Mouse (Mus musculus): Measurements from ENCODE around the gene Nr2f1. TPM values are rescaled to one million over a fixed set of nuclear protein-coding genes. Genes with fewer than 3 reads are reported as not detected.
A peak's percentile ranks its signal among the peaks of the same experiment; 100 is the strongest.
"Not testable (repeated sequence)": the region's sequence is repeated elsewhere in the genome, so short reads cannot be mapped to it uniquely, and the experiment has no call there.

Nr2f1 gene
- 48.6 and 50.3 TPM in 2 replicates for polyA plus RNA-seq (2014; fragmentation: Nextera tagmentation; extraction: Ambion mirVana)

DNA sequence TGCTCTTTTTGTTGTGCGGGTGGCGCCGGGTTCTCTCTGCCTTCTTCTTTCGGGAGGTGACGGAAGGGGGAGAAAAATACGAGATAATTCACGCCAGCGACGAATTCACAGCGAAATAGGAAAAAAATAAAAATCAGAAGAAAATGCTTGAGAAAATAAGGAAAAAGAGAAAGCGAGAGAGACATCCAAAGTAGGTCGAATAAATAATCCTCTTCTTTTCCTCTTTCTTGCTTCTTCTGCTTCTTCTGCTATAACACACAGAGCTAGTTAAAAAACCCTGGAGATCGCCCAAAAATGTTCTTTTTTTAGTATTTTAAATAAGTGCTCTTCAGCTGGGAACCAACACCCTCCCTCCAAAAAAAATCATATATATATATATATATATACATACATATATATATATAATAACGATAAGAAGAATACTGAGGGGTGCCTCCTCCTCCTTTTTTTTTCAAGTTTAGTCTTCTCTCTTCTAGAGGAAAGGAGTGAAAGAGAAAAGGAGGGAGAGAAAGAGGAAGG, at the start of gene Nr2f1:
Nr2f1 (minus strand) TSS at position 116 of the 519 bp plus-strand sequence.
- Histone ChIP-seq H3K9me3 (ENCODE audit: control insufficient read depth, low read length) (no peaks in the 10 kb centered on the region), H3K9ac (replicated peaks; ENCODE audit: low read depth, low read length) (peak within 1 kb of the TSS; percentile 99), H3K36me3 (ENCODE audit: control insufficient read depth, insufficient read depth, low read length) (peaks cover 3% of the 10 kb centered on the region; the same call in 1 of the 2 replicates), H3K27me3 (ENCODE audit: control insufficient read depth, insufficient read depth, low read length) (no peaks in the 10 kb centered on the region), H3K4me1 (ENCODE audit: control insufficient read depth, insufficient read depth, low read length) (0 out of 2 replicates have a peak, but pooled peaks cover 4% of the 10 kb centered on the region), H3K4me2 (ENCODE audit: low read depth, low read length) (peak within 1 kb of the TSS; percentile 84), H3K27ac (ENCODE audit: low read depth, low read length) (peak within 1 kb of the TSS; percentile 99), H3K4me3 (ENCODE audit: low read depth, low read length) (peak within 1 kb of the TSS; percentile 91)
- under 1% methylated on average over 14 of the region's 14 CpGs for WGBS
- ATAC-seq (ENCODE audit: low read depth), result no peak

GRCm38 (mm10) chr13:78221680-78222079, 22.1 kb upstream of the Nr2f1 start:
- Histone ChIP-seq H3K4me2 (ENCODE audit: low read depth, low read length) (no peak overlapping the region), H3K4me3 (ENCODE audit: low read depth, low read length) (no peak overlapping the region), H3K36me3 (ENCODE audit: control insufficient read depth, insufficient read depth, low read length) (no peaks in the 10 kb centered on the region), H3K27me3 (ENCODE audit: control insufficient read depth, insufficient read depth, low read length) (no peaks in the 10 kb centered on the region), H3K9ac (replicated peaks; ENCODE audit: low read depth, low read length) (no peak overlapping the region), H3K4me1 (ENCODE audit: control insufficient read depth, insufficient read depth, low read length) (no peaks in the 10 kb centered on the region), H3K9me3 (ENCODE audit: control insufficient read depth, low read length) (no peaks in the 10 kb centered on the region; the same call in 1 of the 2 replicates), H3K27ac (ENCODE audit: low read depth, low read length) (no peak overlapping the region)
- 87% methylated on average over 3 of the region's 3 CpGs for WGBS
- ATAC-seq (ENCODE audit: low read depth), result no peak

DNA sequence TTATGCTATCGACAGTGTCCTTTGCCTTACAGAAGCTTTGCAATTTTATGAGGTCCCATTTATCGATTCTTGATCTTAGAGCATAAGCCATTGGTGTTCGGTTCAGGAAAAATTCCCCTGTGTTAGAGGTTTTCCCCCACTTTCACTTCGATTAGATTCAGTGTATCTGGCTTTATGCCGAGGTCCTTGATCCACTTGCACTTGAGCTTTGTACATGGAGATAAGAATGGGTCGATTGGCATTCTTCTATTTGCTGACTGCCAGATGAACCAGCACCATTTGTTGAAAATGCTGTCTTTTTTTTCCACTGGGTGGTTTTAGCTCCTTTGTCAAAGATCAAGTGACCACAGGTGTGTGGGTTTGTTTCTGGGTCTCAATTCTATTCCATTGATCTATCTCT, 20.7 kb upstream of the Nr2f1 start:
- not testable (repeated sequence) for H3K9ac ChIP-seq (replicated peaks; ENCODE audit: low read depth, low read length); H3K36me3 ChIP-seq (ENCODE audit: control insufficient read depth, insufficient read depth, low read length); ATAC-seq (ENCODE audit: low read depth); H3K4me3 ChIP-seq (ENCODE audit: low read depth, low read length); H3K4me1 ChIP-seq (ENCODE audit: control insufficient read depth, insufficient read depth, low read length); H3K27me3 ChIP-seq (ENCODE audit: control insufficient read depth, insufficient read depth, low read length); H3K9me3 ChIP-seq (ENCODE audit: control insufficient read depth, low read length); H3K4me2 ChIP-seq (ENCODE audit: low read depth, low read length); H3K27ac ChIP-seq (ENCODE audit: low read depth, low read length)
- WGBS, result 97% methylated on average over 6 of the region's 6 CpGs

- Histone ChIP-seq H3K36me3 (ENCODE audit: control insufficient read depth, insufficient read depth, low read length) (no peaks in the 10 kb centered on the region), H3K9me3 (ENCODE audit: control insufficient read depth, low read length) (no peaks in the 10 kb centered on the region), H3K27me3 (ENCODE audit: control insufficient read depth, insufficient read depth, low read length) (no peaks in the 10 kb centered on the region), H3K4me1 (ENCODE audit: control insufficient read depth, insufficient read depth, low read length) (peaks cover 7% of the 10 kb centered on the region; the same call in 1 of the 2 replicates), H3K4me2 (ENCODE audit: low read depth, low read length) (no peak overlapping the region), H3K27ac (ENCODE audit: low read depth, low read length) (no peak overlapping the region), H3K9ac (replicated peaks; ENCODE audit: low read depth, low read length) (no peak overlapping the region), H3K4me3 (ENCODE audit: low read depth, low read length) (no peak overlapping the region)
- 22% methylated on average over 2 of the region's 2 CpGs for WGBS
- ATAC-seq (ENCODE audit: low read depth), result no peak
Measured at GRCm38 (mm10) chr13:78215223-78215622, 15.7 kb upstream of the Nr2f1 start.

DNA sequence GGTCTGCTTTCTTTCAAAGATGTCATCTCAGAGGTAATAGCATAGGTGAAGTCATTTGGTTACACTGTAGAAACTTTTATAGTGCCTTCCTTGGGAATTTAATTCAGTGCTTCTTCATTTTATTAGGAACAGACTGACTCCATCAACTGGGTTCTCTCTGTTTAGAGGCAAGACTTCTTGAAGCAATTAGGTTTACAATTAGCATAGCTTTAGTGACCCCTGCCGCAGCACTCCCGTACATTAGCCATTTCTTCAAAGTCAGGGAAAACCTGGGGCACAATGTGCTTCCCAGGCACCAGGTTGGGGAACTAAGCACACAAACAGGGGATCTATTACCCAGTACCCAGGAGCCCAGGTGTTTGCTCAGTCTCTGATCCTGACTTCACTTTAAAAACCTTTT, 13.6 kb upstream of the Nr2f1 start:
- no peak for ATAC-seq (ENCODE audit: low read depth)
- Histone ChIP-seq H3K27me3 (ENCODE audit: control insufficient read depth, insufficient read depth, low read length) (no peaks in the 10 kb centered on the region), H3K36me3 (ENCODE audit: control insufficient read depth, insufficient read depth, low read length) (no peaks in the 10 kb centered on the region), H3K4me1 (ENCODE audit: control insufficient read depth, insufficient read depth, low read length) (peaks cover 20% of the 10 kb centered on the region), H3K4me3 (ENCODE audit: low read depth, low read length) (no peak overlapping the region), H3K9ac (replicated peaks; ENCODE audit: low read depth, low read length) (no peak overlapping the region), H3K9me3 (ENCODE audit: control insufficient read depth, low read length) (no peaks in the 10 kb centered on the region), H3K4me2 (ENCODE audit: low read depth, low read length) (no peak overlapping the region), H3K27ac (ENCODE audit: low read depth, low read length) (no peak overlapping the region)
- WGBS, result 14% methylated on average over 2 of the region's 2 CpGs

- H3K9ac ChIP-seq (replicated peaks; ENCODE audit: low read depth, low read length), result no peak overlapping the region
- no peaks in the 10 kb centered on the region for H3K9me3 ChIP-seq (ENCODE audit: control insufficient read depth, low read length)
- ATAC-seq (ENCODE audit: low read depth), result no peak
- 35% methylated on average over 15 of the region's 15 CpGs for WGBS
- no peaks in the 10 kb centered on the region for H3K27me3 ChIP-seq (ENCODE audit: control insufficient read depth, insufficient read depth, low read length)
- no peak overlapping the region for H3K27ac ChIP-seq (ENCODE audit: low read depth, low read length)
- H3K4me1 ChIP-seq (ENCODE audit: control insufficient read depth, insufficient read depth, low read length), result peaks cover 24% of the 10 kb centered on the region
- no peak overlapping the region for H3K4me3 ChIP-seq (ENCODE audit: low read depth, low read length)
- no peak overlapping the region for H3K4me2 ChIP-seq (ENCODE audit: low read depth, low read length)
- no peaks in the 10 kb centered on the region for H3K36me3 ChIP-seq (ENCODE audit: control insufficient read depth, insufficient read depth, low read length)
Measured at GRCm38 (mm10) chr13:78212111-78212510, 12.6 kb upstream of the Nr2f1 start.

GRCm38 (mm10) chr13:78211231-78212010, 11.9 kb upstream of the Nr2f1 start:
- no peaks in the 10 kb centered on the region for H3K9me3 ChIP-seq (ENCODE audit: control insufficient read depth, low read length)
- peak overlapping the region; percentile 82; the same call in 1 of the 2 replicates for H3K4me2 ChIP-seq (ENCODE audit: low read depth, low read length)
- no peak for ATAC-seq (ENCODE audit: low read depth)
- H3K4me1 ChIP-seq (ENCODE audit: control insufficient read depth, insufficient read depth, low read length), result peaks cover 24% of the 10 kb centered on the region
- H3K27me3 ChIP-seq (ENCODE audit: control insufficient read depth, insufficient read depth, low read length), result no peaks in the 10 kb centered on the region
- H3K27ac ChIP-seq (ENCODE audit: low read depth, low read length), result no peak overlapping the region
- 27% methylated on average over 14 of the region's 14 CpGs for WGBS
- H3K4me3 ChIP-seq (ENCODE audit: low read depth, low read length), result no peak overlapping the region
- no peaks in the 10 kb centered on the region for H3K36me3 ChIP-seq (ENCODE audit: control insufficient read depth, insufficient read depth, low read length)
- H3K9ac ChIP-seq (replicated peaks; ENCODE audit: low read depth, low read length), result 0 out of 2 replicates have a peak overlapping the region, but pooled peaks have one; percentile 12

DNA sequence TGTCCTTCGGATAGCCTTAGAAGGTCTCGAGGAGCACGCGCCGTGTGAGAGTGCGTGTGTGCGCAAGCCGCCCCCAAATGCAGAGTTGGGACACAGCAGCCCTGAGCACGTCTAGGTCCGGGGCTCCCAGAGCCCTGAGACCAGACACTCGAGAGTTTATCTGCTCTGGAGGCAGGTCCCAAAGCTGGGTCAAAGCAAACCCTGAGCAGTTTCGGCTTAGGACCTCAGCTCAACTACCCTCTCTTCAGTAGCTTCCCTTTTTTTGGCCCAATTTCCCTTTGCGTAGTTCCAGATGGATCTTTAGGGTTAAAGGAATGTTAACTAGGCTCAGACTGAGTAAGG, 11.2 kb upstream of the Nr2f1 start:
- Histone ChIP-seq H3K36me3 (ENCODE audit: control insufficient read depth, insufficient read depth, low read length) (no peaks in the 10 kb centered on the region), H3K9ac (replicated peaks; ENCODE audit: low read depth, low read length) (peak overlapping the region; percentile 53), H3K4me3 (ENCODE audit: low read depth, low read length) (peak overlapping the region; percentile 17), H3K9me3 (ENCODE audit: control insufficient read depth, low read length) (no peaks in the 10 kb centered on the region), H3K27me3 (ENCODE audit: control insufficient read depth, insufficient read depth, low read length) (no peaks in the 10 kb centered on the region), H3K4me2 (ENCODE audit: low read depth, low read length) (peak overlapping the region; percentile 82), H3K4me1 (ENCODE audit: control insufficient read depth, insufficient read depth, low read length) (peaks cover 27% of the 10 kb centered on the region), H3K27ac (ENCODE audit: low read depth, low read length) (no peak overlapping the region; the same call in 1 of the 2 replicates)
- WGBS, result 11% methylated on average over 13 of the region's 13 CpGs
- peak; percentile 45 for ATAC-seq (ENCODE audit: low read depth)

- ATAC-seq (ENCODE audit: low read depth), result peak; percentile 64
- H3K4me3 ChIP-seq (ENCODE audit: low read depth, low read length), result peak overlapping the region; percentile 17
- 1% methylated on average over 38 of the region's 38 CpGs for WGBS
- H3K27ac ChIP-seq (ENCODE audit: low read depth, low read length), result peak overlapping the region; percentile 60
- no peaks in the 10 kb centered on the region for H3K9me3 ChIP-seq (ENCODE audit: control insufficient read depth, low read length)
- no peaks in the 10 kb centered on the region for H3K36me3 ChIP-seq (ENCODE audit: control insufficient read depth, insufficient read depth, low read length)
- H3K4me1 ChIP-seq (ENCODE audit: control insufficient read depth, insufficient read depth, low read length), result peaks cover 31% of the 10 kb centered on the region
- H3K4me2 ChIP-seq (ENCODE audit: low read depth, low read length), result peak overlapping the region; percentile 82
- peak overlapping the region; percentile 53 for H3K9ac ChIP-seq (replicated peaks; ENCODE audit: low read depth, low read length)
- H3K27me3 ChIP-seq (ENCODE audit: control insufficient read depth, insufficient read depth, low read length), result no peaks in the 10 kb centered on the region
Measured at GRCm38 (mm10) chr13:78210029-78210747, 10.6 kb upstream of the Nr2f1 start.

Data from neural tube, embryonic 14.5 days (tissue).